Mouse (Mus musculus): ENCODE measurements around the gene B3galt5. TPM values are rescaled to one million over a fixed set of nuclear protein-coding genes. Genes with fewer than 3 reads are reported as not detected.

The B3galt5 gene
- polyA plus RNA-seq, 1 experiment from 2014 or later = 0.18 TPM

DNA sequence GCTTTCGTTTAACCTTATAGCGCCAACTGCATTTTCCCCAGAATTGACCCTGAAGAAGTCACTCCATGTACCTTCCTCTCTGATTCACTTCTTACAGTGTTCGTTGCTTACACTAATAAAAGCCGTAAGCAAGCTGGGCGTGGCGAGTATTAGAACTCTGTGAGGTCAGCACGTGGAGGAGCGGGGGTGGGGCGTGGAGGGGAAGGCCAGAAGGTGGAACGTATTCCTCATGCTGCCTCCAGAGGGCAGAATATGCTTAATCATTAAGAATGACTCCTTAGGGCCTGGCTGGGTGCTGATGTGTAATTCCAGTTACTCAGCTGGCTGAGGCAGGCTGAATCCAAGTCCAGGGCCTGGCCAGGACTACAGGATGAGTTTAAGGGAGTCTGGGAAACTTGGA lies 122.3 kb downstream of the B3galt5 start:
- H3K4me1 ChIP-seq (ENCODE audit: insufficient read depth, low read depth, low read length) = no peaks in the 10 kb centered on the region
- TF ChIP-seq CTCF (IDR thresholded peaks at IDR 0.05) (peak; percentile 76), EP300 (IDR thresholded peaks at IDR 0.05) (no peak)
- H3K9me3 ChIP-seq (ENCODE audit: low read length) = no peaks in the 10 kb centered on the region
- 12% methylated on average over 10 of the region's 10 CpGs for whole genome bisulfite sequencing
- H3K36me3 ChIP-seq (ENCODE audit: insufficient read depth, low read length) = no peaks in the 10 kb centered on the region
- peak overlapping the region; percentile 20; the same call in 1 of the 2 replicates for H3K4me3 ChIP-seq (ENCODE audit: low read depth, low read length)
- DNase-seq (ENCODE audit: low spot score) (peak; percentile 91), ATAC-seq (peak; percentile 45)
- H3K27ac ChIP-seq (ENCODE audit: low read length) = no peak overlapping the region
- peak overlapping the region; percentile 49 for H3K4me2 ChIP-seq (replicated peaks; ENCODE audit: low read depth, low read length)
- H3K9ac ChIP-seq (replicated peaks; ENCODE audit: low read depth) = no peak overlapping the region
- no peaks in the 10 kb centered on the region for H3K27me3 ChIP-seq (replicated peaks; ENCODE audit: insufficient read depth, low read length)

DNA sequence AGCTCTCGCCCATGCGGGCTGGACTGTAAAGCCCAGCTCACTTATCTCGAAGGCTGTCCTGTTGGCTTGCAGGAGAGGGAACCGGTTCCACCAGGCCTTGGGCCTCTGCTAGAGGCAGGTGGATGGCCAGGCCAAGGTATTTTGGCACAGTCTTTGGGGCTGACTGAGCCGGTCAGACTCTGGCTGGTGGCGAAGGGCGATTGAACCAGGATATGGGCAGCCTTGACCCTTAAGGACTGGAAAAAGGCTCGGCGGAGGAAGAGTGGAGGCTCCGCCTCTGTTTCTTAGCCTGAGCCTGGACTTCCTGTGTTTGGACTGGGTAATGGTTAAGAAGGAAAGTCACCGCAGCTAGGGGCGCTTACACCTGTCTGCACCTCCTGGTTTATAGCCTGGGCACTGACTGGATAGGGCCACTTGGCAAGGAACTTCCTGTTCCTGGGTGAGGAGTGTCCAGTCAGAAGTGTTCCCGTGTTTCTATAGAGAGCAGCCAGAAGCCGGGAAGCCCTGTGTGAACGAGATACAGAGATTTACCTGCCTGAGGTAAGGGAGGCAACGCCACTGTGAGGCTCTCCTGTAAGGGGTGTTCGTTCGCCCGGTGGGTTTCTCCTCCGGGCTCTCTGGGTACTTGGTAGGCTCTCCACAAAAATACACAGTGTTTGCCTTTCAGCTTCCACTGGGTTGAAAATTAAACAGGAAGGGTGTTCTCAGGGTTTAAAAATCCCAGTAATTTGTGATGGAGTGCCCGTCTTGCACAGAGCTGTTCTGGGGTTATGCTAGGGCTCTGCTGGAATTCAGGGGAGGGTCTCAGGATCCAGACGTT lies 125.9 kb downstream of the B3galt5 start:
- peak overlapping the region; percentile 43; the same call in 1 of the 2 replicates for H3K9ac ChIP-seq (replicated peaks; ENCODE audit: low read depth)
- peak; percentile 92 for DNase-seq (ENCODE audit: low spot score)
- ATAC-seq = peak; percentile 95

DNA sequence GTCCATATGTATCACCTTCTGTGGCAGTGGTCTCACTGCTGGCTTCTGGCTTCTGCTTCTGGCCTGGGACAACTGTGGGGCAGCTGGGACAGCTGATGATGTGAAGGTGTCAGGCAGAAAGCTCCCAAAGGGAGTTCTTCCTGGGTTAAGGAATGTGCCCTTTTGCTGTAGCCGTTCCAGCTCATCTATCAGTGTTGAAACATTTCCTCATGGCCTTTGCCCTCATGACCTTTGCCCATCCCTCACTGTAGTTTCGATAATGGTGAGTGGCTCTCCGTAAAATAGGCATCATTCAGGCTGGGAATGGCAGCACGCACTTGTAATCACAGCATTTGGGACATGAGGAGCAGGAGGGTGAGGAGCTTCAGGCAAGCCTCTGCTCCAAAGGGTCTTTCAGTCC lies 127.3 kb downstream of the B3galt5 start:
- 18% methylated on average over 4 of the region's 4 CpGs for WGBS
- DNase-seq (ENCODE audit: low spot score) (no peak), ATAC-seq (no peak)
- H3K4me2 ChIP-seq (replicated peaks; ENCODE audit: low read depth, low read length) = peak overlapping the region; percentile 49
- H3K27me3 ChIP-seq (replicated peaks; ENCODE audit: insufficient read depth, low read length) = no peaks in the 10 kb centered on the region
- H3K9ac ChIP-seq (replicated peaks; ENCODE audit: low read depth) = no peak overlapping the region
- H3K27ac ChIP-seq (ENCODE audit: low read length) = no peak overlapping the region
- 0 out of 2 replicates have a peak overlapping the region, but pooled peaks have one; percentile 25 for H3K4me3 ChIP-seq (ENCODE audit: low read depth, low read length)
- H3K36me3 ChIP-seq (ENCODE audit: insufficient read depth, low read length) = no peaks in the 10 kb centered on the region
- H3K9me3 ChIP-seq (ENCODE audit: low read length) = no peaks in the 10 kb centered on the region
- no peak for TF ChIP-seq CTCF (IDR thresholded peaks at IDR 0.05)
- TF ChIP-seq EP300 (IDR thresholded peaks at IDR 0.05) = no peak
- H3K4me1 ChIP-seq (ENCODE audit: insufficient read depth, low read depth, low read length) = no peaks in the 10 kb centered on the region

More for the DNA sequence above, 125.9 kb downstream of the B3galt5 start:
- Histone ChIP-seq H3K27ac (ENCODE audit: low read length) (peak overlapping the region; percentile 86), H3K27me3 (replicated peaks; ENCODE audit: insufficient read depth, low read length) (no peaks in the 10 kb centered on the region), H3K4me1 (ENCODE audit: insufficient read depth, low read depth, low read length) (no peaks in the 10 kb centered on the region), H3K36me3 (ENCODE audit: insufficient read depth, low read length) (no peaks in the 10 kb centered on the region), H3K9me3 (ENCODE audit: low read length) (no peaks in the 10 kb centered on the region), H3K4me3 (ENCODE audit: low read depth, low read length) (peak overlapping the region; percentile 25), H3K4me2 (replicated peaks; ENCODE audit: low read depth, low read length) (peak overlapping the region; percentile 49)
- WGBS = 37% methylated on average over 22 of the region's 22 CpGs
- TF ChIP-seq EP300 (IDR thresholded peaks at IDR 0.05) = peak; percentile 78
- peak; percentile 51 for TF ChIP-seq CTCF (IDR thresholded peaks at IDR 0.05)

DNA sequence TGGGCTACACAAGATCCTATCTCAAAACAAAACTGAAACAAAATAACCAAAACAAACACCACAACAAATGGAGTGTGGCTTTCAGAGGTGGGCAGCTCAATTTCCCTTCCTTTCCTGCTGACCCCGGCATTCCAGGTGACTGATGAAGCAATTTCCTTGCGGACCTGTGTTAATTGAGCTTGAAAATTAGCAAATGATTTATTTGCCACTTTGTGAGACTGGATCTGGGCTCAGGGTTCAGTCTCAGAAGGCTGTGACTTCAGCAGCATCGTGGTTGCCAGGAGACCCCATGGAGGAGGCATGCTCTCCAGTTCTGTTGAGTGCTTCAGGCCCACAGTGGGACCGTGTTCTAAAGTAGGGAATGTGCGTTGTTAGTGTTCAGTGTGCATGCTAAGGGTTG lies 127.7 kb downstream of the B3galt5 start:
- Histone ChIP-seq H3K27ac (ENCODE audit: low read length) (no peak overlapping the region), H3K4me1 (ENCODE audit: insufficient read depth, low read depth, low read length) (no peaks in the 10 kb centered on the region), H3K4me2 (replicated peaks; ENCODE audit: low read depth, low read length) (peak overlapping the region; percentile 49; the same call in 1 of the 2 replicates), H3K9me3 (ENCODE audit: low read length) (no peaks in the 10 kb centered on the region), H3K4me3 (ENCODE audit: low read depth, low read length) (no peak overlapping the region), H3K9ac (replicated peaks; ENCODE audit: low read depth) (no peak overlapping the region), H3K27me3 (replicated peaks; ENCODE audit: insufficient read depth, low read length) (no peaks in the 10 kb centered on the region), H3K36me3 (ENCODE audit: insufficient read depth, low read length) (no peaks in the 10 kb centered on the region)
- 52% methylated on average over 5 of the region's 5 CpGs for WGBS
- DNase-seq (ENCODE audit: low spot score) (no peak), ATAC-seq (no peak)
- no peak for TF ChIP-seq EP300 (IDR thresholded peaks at IDR 0.05)

DNA sequence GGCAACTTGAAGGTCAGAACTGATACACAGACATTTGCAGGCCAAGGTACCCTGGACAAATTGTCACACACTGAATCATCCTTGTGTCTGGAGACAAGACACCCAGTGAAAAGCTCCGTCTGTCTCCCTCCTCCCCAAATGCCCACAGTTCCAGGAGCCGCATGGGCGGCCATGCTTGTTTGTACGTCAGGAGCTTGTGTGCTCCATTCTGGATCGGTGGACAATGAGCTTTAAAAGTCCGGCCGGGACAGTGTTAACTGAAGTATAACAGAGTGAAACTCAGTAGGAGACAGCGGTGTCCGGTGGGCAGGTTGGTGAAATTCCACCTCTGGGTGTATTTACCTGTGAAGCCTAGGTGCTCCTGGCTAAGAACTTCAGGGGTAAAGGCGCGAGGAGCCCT lies 129.3 kb downstream of the B3galt5 start:
- 86% methylated on average over 11 of the region's 11 CpGs for WGBS
- DNase-seq (ENCODE audit: low spot score) = no peak
- no peak for ATAC-seq
- H3K27ac ChIP-seq (ENCODE audit: low read length) = no peak overlapping the region
- TF ChIP-seq CTCF (IDR thresholded peaks at IDR 0.05) (no peak), EP300 (IDR thresholded peaks at IDR 0.05) (no peak)
- no peak overlapping the region for H3K4me2 ChIP-seq (replicated peaks; ENCODE audit: low read depth, low read length)
- no peak overlapping the region for H3K4me3 ChIP-seq (ENCODE audit: low read depth, low read length)
- H3K27me3 ChIP-seq (replicated peaks; ENCODE audit: insufficient read depth, low read length) = no peaks in the 10 kb centered on the region
- H3K36me3 ChIP-seq (ENCODE audit: insufficient read depth, low read length) = no peaks in the 10 kb centered on the region
- no peaks in the 10 kb centered on the region for H3K9me3 ChIP-seq (ENCODE audit: low read length)
- no peaks in the 10 kb centered on the region for H3K4me1 ChIP-seq (ENCODE audit: insufficient read depth, low read depth, low read length)
- no peak overlapping the region for H3K9ac ChIP-seq (replicated peaks; ENCODE audit: low read depth)

Other genes with a start within 250 kb of the B3galt5 start
- 34.0 and 34.3 TPM in 2 replicates for gene Psmg1, start 244.8 kb upstream of the B3galt5 start, polyA plus RNA-seq (2015; fragmentation: Nextera tagmentation; extraction: Ambion mirVana)
- 38.2 and 42.5 TPM in 2 replicates for gene Brwd1, start 153.3 kb upstream of the B3galt5 start, polyA plus RNA-seq (2015; fragmentation: Nextera tagmentation; extraction: Ambion mirVana)
- 279 and 307 TPM in 2 replicates for gene Hmgn1, start 108.1 kb upstream of the B3galt5 start, polyA plus RNA-seq (2015; fragmentation: Nextera tagmentation; extraction: Ambion mirVana)
- 25.3 and 28.6 TPM in 2 replicates for gene Wrb, start 90.4 kb upstream of the B3galt5 start, polyA plus RNA-seq (2015; fragmentation: Nextera tagmentation; extraction: Ambion mirVana)
- 1.4 TPM in 2 replicates for gene Lca5l, start 43.5 kb upstream of the B3galt5 start, polyA plus RNA-seq (2015; fragmentation: Nextera tagmentation; extraction: Ambion mirVana)
- 8.2 TPM in 2 replicates for gene Sh3bgr, start 35.4 kb upstream of the B3galt5 start, polyA plus RNA-seq (2015; fragmentation: Nextera tagmentation; extraction: Ambion mirVana)
- 0.93 and 1.3 TPM in 2 replicates for gene Itgb2l, start 207.8 kb downstream of the B3galt5 start, polyA plus RNA-seq (2015; fragmentation: Nextera tagmentation; extraction: Ambion mirVana)
- 0.60 and 0.73 TPM in 2 replicates for gene Pcp4, start 231.8 kb downstream of the B3galt5 start, polyA plus RNA-seq (2015; fragmentation: Nextera tagmentation; extraction: Ambion mirVana)

All from lung, postnatal 0 days (tissue).